Mouse (Mus musculus): ENCODE measurements at regions not wholly inside any gene's neighbourhood (a gene's known extent, or its start where the extent isn't known, plus 50 kb on each side); places are given as distances from the start of the nearest gene placed in this dataset.

GRCm38 (mm10) chr13:78405071-78405470, 205.5 kb upstream of the Nr2f1 start:
- no peak for DNase-seq (ENCODE audit: low read depth, low spot score)

- DNase-seq (ENCODE audit: low read depth, low spot score), result no peak
These were observed 184.2 kb upstream of the Nr2f1 start for GRCm38 (mm10) chr13:78383761-78384160.

GRCm38 (mm10) chr13:78361236-78361635, 161.7 kb upstream of the Nr2f1 start:
- DNase-seq (ENCODE audit: low read depth, low spot score), result no peak

GRCm38 (mm10) chr13:78348830-78349229, 149.3 kb upstream of the Nr2f1 start:
- no peak for DNase-seq (ENCODE audit: low read depth, low spot score)

- DNase-seq (ENCODE audit: low read depth, low spot score), result no peak
These were observed 125.1 kb upstream of the Nr2f1 start for GRCm38 (mm10) chr13:78324443-78325206.

GRCm38 (mm10) chr13:78323183-78323582, 123.6 kb upstream of the Nr2f1 start:
- DNase-seq (ENCODE audit: low read depth, low spot score), result no peak

GRCm38 (mm10) chr13:78318434-78318833, 118.9 kb upstream of the Nr2f1 start:
- DNase-seq (ENCODE audit: low read depth, low spot score), result no peak

GRCm38 (mm10) chr13:78310837-78311236, 111.3 kb upstream of the Nr2f1 start:
- no peak for DNase-seq (ENCODE audit: low read depth, low spot score)

All from brain, embryonic 18.5 days (tissue).